ENCODE assay signal across 14 mouse cellular contexts in the genomic region with DNA sequence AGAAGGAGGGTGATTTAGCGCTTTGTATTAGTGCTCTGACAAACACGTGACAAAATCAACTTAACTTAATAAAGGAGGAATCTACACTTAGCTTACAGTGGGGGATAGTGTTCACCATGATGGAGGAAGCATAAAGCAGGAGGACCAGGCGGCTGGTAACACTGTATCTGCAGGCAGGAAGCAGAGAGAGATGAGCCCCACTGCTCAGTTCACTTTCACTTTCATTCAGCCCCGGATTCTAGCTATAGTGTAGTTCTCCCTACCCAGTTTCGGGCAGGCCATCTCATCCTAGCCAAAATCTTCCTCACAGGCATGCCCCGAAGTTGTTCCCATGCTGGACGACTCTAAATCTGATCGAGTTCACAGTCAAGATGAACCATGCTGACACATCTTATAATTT.
DNase-seq lines count a peak whose midpoint lies in the region; ATAC-seq lines count a peak whose summit lies in the region.
"Had no signal": no experiment of that assay in that cellular context is flagged by ENCODE, and none has a peak within 500 bp of the region (broad histone marks: within the 10 kb centered on the region; RNA-seq: fewer than 3 reads in every experiment).

No protein-coding gene starts in this region.

- peak; percentile 17 for DNase-seq in thymus, postnatal 25 days
- DNase-seq in thymus, postnatal 4 days = no peak
- no peak for DNase-seq in gastrocnemius, postnatal 36 days
- no peak for DNase-seq in testis, postnatal 14 days (ENCODE audit: low spot score)
- no peak for DNase-seq in gastrocnemius, adult 18-20 months (ENCODE audit: low spot score)
- DNase-seq: cerebellum, adult 9-11 months; embryo, embryonic 11 days; gastrocnemius, postnatal 14 days; heart, postnatal 10 days had no signal

- peak; percentile 100 for ATAC-seq in activated CD4-positive, CD25-positive, alpha-beta regulatory T cell, adult 4 months
- peak; percentile 46 for ATAC-seq in monocyte, adult 5-6 weeks (replicated peaks; ENCODE audit: insufficient number of reproducible peaks, low FRiP score, low TSS enrichment, poor library complexity, severe bottlenecking)
- ATAC-seq: intestine, embryonic 16.5 days; midbrain, embryonic 16.5 days; Patski had no signal

- intact Hi-C loops in gastrocnemius, postnatal 36 days (cut with DNase I) = no loop called here
